Mouse (Mus musculus) MEL (cell line): ENCODE data around the gene Cplx2.

Experiments used
- BHLHE40 ChIP-seq: IDR thresholded peaks from 2 replicates; pipeline ENCODE4 v1.6.1; 2012; ENCODE audit warnings: low read depth, mild to moderate bottlenecking, inconsistent platforms, low read length, improper control_type of control experiment, borderline replicate concordance
- CHD1 ChIP-seq: IDR thresholded peaks from 2 replicates; pipeline ENCODE4 v1.6.1; 2012; ENCODE audit warnings: low read depth, mild to moderate bottlenecking, inconsistent platforms, low read length, improper control_type of control experiment
- CTCF ChIP-seq, 3 experiments: IDR thresholded peaks in 2 of 3; conservative IDR thresholded peaks in 1 of 3; 2 replicates each; pipeline ENCODE4 v1.5.1; 2011 to 2012; ENCODE audit warnings: low read length in 3 of 3, low read depth in 2 of 3, mild to moderate bottlenecking in 2 of 3, improper control_type of control experiment in 1 of 3, inconsistent platforms in 1 of 3, mixed read lengths in 1 of 3, moderate library complexity in 1 of 3; ENCODE audit not compliant: control insufficient read depth in 1 of 3, insufficient read depth in 1 of 3, poor library complexity in 1 of 3, severe bottlenecking in 1 of 3
- ELF1 ChIP-seq: IDR thresholded peaks from 2 replicates; pipeline ENCODE4 v1.6.1; 2014; ENCODE audit warnings: low read depth, mild to moderate bottlenecking, inconsistent platforms, low read length, improper control_type of control experiment, moderate library complexity
- GABPA ChIP-seq: IDR thresholded peaks from 2 replicates; pipeline ENCODE4 v1.6.1; 2012; ENCODE audit warnings: low read depth, mild to moderate bottlenecking, inconsistent platforms, low read length, improper control_type of control experiment, moderate library complexity
- GATA1 ChIP-seq: IDR thresholded peaks from 2 replicates; pipeline ENCODE4 v1.6.1; 2011; ENCODE audit warnings: low read depth, low read length, improper control_type of control experiment
- KAT2A ChIP-seq: conservative IDR thresholded peaks from 2 replicates; pipeline ENCODE4 v1.6.1; 2012; ENCODE audit warnings: low read depth, low read length, improper control_type of control experiment, inconsistent platforms
- POLR2A ChIP-seq, 2 experiments: IDR thresholded peaks; 2 replicates each; pipeline ENCODE4 v1.6.1; 2011 to 2012; ENCODE audit warnings: low read length in 2 of 2, mild to moderate bottlenecking in 2 of 2, control low read depth in 1 of 2, improper control_type of control experiment in 1 of 2, low read depth in 1 of 2, moderate library complexity in 1 of 2; ENCODE audit not compliant: control insufficient read depth in 1 of 2, insufficient read depth in 1 of 2, poor library complexity in 1 of 2
- RAD21 ChIP-seq: IDR thresholded peaks from 2 replicates; pipeline ENCODE4 v1.6.1; 2011; ENCODE audit warnings: mild to moderate bottlenecking, low read depth, low read length, improper control_type of control experiment
- SIN3A ChIP-seq: IDR thresholded peaks from 2 replicates; pipeline ENCODE4 v1.6.1; 2012; ENCODE audit warnings: low read length, improper control_type of control experiment, inconsistent platforms
- UBTF ChIP-seq: IDR thresholded peaks from 2 replicates; pipeline ENCODE4 v1.6.1; 2012; ENCODE audit warnings: low read depth, mild to moderate bottlenecking, inconsistent platforms, low read length, improper control_type of control experiment, moderate library complexity, borderline replicate concordance; ENCODE audit not compliant: insufficient read depth
- USF1 ChIP-seq: IDR thresholded peaks from 2 replicates; pipeline ENCODE4 v1.6.1; 2014; ENCODE audit warnings: low read depth, mild to moderate bottlenecking, inconsistent platforms, low read length, improper control_type of control experiment, moderate library complexity

GRCm38 (mm10) chr13:54357420-54357819 lies 13.7 kb upstream of the Cplx2 start:
- TF ChIP-seq BHLHE40 (no peak), SIN3A (no peak), CTCF (IDR thresholded peaks at IDR 0.05 in 2 of 3, conservative IDR thresholded peaks at IDR 0.05 in 1 of 3; ENCODE audit: control insufficient read depth in 1 of 3, insufficient read depth in 1 of 3, low read depth in 2 of 3, low read length in 3 of 3, poor library complexity in 1 of 3, severe bottlenecking in 1 of 3) (no peak), ELF1 (no peak), USF1 (no peak), CHD1 (no peak), GABPA (no peak), POLR2A (IDR thresholded peaks at IDR 0.05; ENCODE audit: control insufficient read depth in 1 of 2, insufficient read depth in 1 of 2, low read depth in 1 of 2, low read length in 2 of 2, poor library complexity in 1 of 2) (no peak), UBTF (no peak), RAD21 (no peak), KAT2A (no peak), GATA1 (no peak)
